Mouse (Mus musculus) cerebellum, adult 2 months (tissue): ENCODE measurements around the gene Slc4a3.

Source experiments
- CTCF ChIP-seq: fragments of 200-500 bp; IDR thresholded peaks from 2 replicates; pipeline ENCODE4 v1.5.1; 2011; ENCODE audit warnings: low read depth, mild to moderate bottlenecking, control low read depth, low read length, moderate library complexity, borderline replicate concordance; ENCODE audit not compliant: insufficient read depth
- POLR2A ChIP-seq: fragments of 200-500 bp; IDR thresholded peaks from 2 replicates; pipeline ENCODE4 v1.6.1; 2011; ENCODE audit warnings: low read length, control low read depth, borderline replicate concordance; ENCODE audit not compliant: insufficient read depth

GRCm38 (mm10) chr1:75521321-75522031 is 24.6 kb upstream of the Slc4a3 start, which contains the start of gene Stk11ip:
- TF ChIP-seq POLR2A (peak; percentile 85; the same call in 1 of the 2 replicates), CTCF (no peak)
